22 mouse cellular contexts compared by ENCODE assay signal in the genomic region with DNA sequence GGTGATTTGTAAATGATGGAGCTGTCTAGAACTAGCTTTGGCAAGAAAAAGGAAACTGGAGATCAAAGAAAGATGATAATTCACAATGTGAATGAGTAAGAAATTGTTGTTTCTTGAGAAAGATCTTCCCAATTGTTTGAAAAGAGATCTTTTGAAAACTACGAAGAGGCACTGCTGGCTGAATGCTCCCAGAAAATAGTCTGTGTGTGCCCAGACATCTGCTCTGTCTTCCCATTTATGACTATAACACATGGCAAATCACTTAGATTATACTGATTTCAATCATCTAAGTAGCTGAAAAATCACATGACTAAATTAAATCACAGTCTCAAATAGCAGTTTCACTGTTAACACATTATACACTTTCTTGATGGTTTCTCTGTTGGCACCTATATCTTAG.
"Had no signal": no experiment of that assay in that cellular context is flagged by ENCODE, and none has a peak within 500 bp of the region (broad histone marks: within the 10 kb centered on the region; RNA-seq: fewer than 3 reads in every experiment).

No protein-coding gene starts in this region.

- H3K4me3 ChIP-seq: heart, embryonic 10.5 days; heart, embryonic 12.5 days; hindbrain, embryonic 10.5 days; hindbrain, embryonic 12.5 days; intestine, embryonic 15.5 days; left cerebral cortex, adult 2 months; limb, embryonic 13.5 days; limb, embryonic 15.5 days; liver, embryonic 12.5 days had no signal

- DNase-seq: forebrain, postnatal 0 days; gastrocnemius, postnatal 10 days; gastrocnemius, postnatal 25 days; heart, adult 18-20 months; heart, postnatal 10 days; heart, postnatal 4 days; kidney, adult 18-20 months; kidney, adult 8-10 months; kidney, postnatal 10 days; kidney, postnatal 25 days; kidney, postnatal 4 days had no signal

- H3K27ac ChIP-seq: heart, embryonic 10.5 days; hindbrain, embryonic 10.5 days; hindbrain, embryonic 12.5 days; hindbrain, embryonic 14.5 days; intestine, embryonic 15.5 days; left cerebral cortex, adult 2 months; limb, embryonic 13.5 days; limb, embryonic 15.5 days; liver, embryonic 12.5 days; liver, embryonic 14.5 days had no signal
